Mouse (Mus musculus) liver, adult 10 weeks (tissue): Measurements from ENCODE around the gene Calu. TPM values are rescaled to one million over a fixed set of nuclear protein-coding genes. Genes with fewer than 3 reads are reported as not detected.

Source experiments
- polyA plus RNA-seq: library from polyadenylated mRNA; stranded (reverse); fragments of 350-450 nt; fragmentation: Illumina TruSeq; extraction: RNeasy Lipid Tissue Mini Kit (QIAGEN cat#74804); gene quantifications from one replicate; pipeline ENCODE4 v1.2.3, GENCODE M21; 2014; ENCODE audit warnings: low read depth, low replicate concordance

Gene Calu
- polyA plus RNA-seq, result 131 TPM

GRCm38 (mm10) chr6:29347665-29348370 is at the start of gene Calu:
Gene Calu (plus strand): TSS chr6:29348069.

GRCm38 (mm10) chr6:29318879-29319278 is 29.0 kb upstream of the Calu start, which contains the start of gene Fam71f1:
Gene Fam71f1 (plus strand): TSS chr6:29319140.

DNA sequence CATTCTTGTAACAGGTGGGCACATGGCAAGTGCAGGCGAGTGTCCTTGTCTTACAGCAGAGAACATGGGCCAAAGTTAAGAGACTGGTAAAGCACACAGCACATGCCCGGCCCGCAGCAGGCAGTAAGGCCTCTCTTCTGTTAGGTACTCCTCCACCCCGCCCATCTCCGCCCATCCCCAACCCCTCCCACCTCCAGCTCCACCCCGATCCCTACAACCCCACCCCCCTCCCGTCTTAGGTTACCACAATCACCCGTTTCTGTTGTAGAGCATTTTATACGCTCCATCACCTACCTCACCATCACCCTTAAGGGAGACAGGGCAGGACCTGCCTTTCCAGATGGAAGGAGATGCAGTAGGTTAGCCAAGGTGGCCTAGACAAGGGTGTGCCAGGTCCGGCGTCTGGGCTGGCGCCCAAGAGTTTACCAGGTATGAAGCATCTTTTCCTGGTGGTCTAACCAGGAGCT is 40.2 kb downstream of the Calu start, which contains the start of gene Opn1sw:
Gene Opn1sw (minus strand): TSS at position 417 of the 467 bp plus-strand sequence.

DNA sequence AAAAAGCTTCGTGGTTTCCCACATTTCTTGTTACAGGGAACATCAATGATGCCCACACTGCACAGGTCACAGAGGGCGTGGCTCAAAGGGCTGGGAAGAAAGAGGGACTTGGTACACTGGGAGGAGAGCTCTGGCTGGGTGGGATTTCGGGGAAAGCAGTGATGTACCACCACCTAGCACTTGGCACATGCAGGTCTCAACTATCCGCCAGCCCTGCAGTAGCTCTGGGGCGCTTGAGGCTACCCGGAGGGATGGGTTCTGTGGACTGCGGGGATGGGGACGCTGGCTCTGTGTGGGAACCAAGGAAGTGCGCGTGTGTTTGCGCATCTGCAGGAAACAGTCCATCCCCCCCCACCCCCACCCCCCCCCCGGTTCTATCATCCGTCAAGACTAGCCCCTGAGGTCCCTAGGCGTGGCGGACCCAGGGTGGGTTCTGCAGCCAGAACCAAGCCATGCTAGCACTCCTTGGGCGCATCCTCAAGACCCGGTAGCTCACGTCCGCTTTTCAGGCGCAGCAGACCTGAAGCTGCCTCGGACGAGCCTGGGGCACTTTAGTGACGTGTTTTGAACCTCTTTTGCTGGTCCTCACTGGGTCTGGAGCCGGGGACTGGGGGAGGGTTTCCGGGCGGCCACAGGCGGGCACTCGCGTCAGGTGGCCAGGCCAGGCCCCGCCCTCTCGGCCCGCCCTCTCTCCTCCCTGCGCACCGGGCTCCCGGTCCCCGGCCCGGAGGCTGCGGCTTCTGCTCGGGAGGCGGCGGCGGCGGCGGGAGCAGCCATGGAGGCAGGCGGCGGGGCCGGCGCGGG is 48.2 kb downstream of the Calu start, which contains the start of gene Ccdc136:
Gene Ccdc136 (plus strand): TSS at position 400 of the 804 bp plus-strand sequence.

Other genes starting within 250 kb of the Calu start
- 24.2 TPM for gene Rbm28, start 183.1 kb upstream of the Calu start, polyA plus RNA-seq
- gene Prrt4, start 168.5 kb upstream of the Calu start, polyA plus RNA-seq, result not detected
- 0.82 TPM for gene Impdh1, start 131.7 kb upstream of the Calu start, polyA plus RNA-seq
- 2.6 TPM for gene Hilpda, start 75.6 kb upstream of the Calu start, polyA plus RNA-seq
- gene Fam71f2, start 68.5 kb upstream of the Calu start, polyA plus RNA-seq, result not detected
- not detected for gene Fam71f1, start 28.9 kb upstream of the Calu start, polyA plus RNA-seq
- gene Opn1sw, start 40.4 kb downstream of the Calu start, polyA plus RNA-seq, result not detected
- 0.45 TPM for gene Ccdc136, start 48.2 kb downstream of the Calu start, polyA plus RNA-seq
- gene Flnc, start 85.2 kb downstream of the Calu start, polyA plus RNA-seq, result not detected
- 21.1 TPM for gene Atp6v1f, start 119.6 kb downstream of the Calu start, polyA plus RNA-seq
- not detected for gene Atp6v1fnb, start 123.4 kb downstream of the Calu start, polyA plus RNA-seq
- not detected for gene Kcp, start 159.9 kb downstream of the Calu start, polyA plus RNA-seq
- 5.7 TPM for gene Irf5, start 178.6 kb downstream of the Calu start, polyA plus RNA-seq